Mouse (Mus musculus): ENCODE data around the gene Abcc4.

DNA sequence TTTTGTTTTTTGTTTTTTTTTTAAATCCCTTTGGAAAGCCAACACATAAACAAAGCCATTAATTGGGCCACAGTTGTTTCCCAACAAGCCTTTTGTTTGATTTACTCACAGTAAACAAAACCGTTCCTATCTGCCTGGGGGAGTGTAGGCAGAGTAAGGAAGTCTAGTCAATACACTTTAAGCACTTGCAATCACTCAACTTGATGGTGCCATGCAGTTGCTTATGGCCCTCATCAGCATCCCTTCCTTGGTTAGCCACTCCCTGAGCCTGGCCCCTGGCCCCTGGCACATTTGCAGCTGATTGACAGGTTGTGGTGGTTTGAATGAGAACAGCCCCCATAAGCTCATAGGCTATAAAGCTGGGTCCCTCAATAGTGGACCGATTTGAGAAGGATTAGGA is 209.3 kb downstream of the Abcc4 start:
- TF ChIP-seq TAL1 (IDR thresholded peaks at IDR 0.05; ENCODE audit: low read length): no peak
- no peak for TF ChIP-seq GATA1 (IDR thresholded peaks at IDR 0.05; ENCODE audit: low read length)

All from erythroblast, embryonic 14.5 days (primary cell).